Mouse (Mus musculus) embryonic facial prominence, embryonic 11.5 days (tissue): ENCODE data around the gene Dgki. TPM values are rescaled to one million over a fixed set of nuclear protein-coding genes. Genes with fewer than 3 reads are reported as not detected.

Experiments used
- ATAC-seq: fragments of 200-750 bp; cut with Nextera tagmentation; replicated peaks from 2 replicates; pipeline ENCODE4 v1.8.0; 2017; ENCODE audit warnings: low read depth; ENCODE audit not compliant: insufficient number of reproducible peaks, low FRiP score, low TSS enrichment
- DNase-seq: peaks from one replicate; pipeline ENCODE4 v3.0.0-alpha.2; 2015; ENCODE audit warnings: low spot score
- H3K27ac ChIP-seq: fragments of 300-500 bp; sonication (generic); replicated peaks from 2 replicates; pipeline ENCODE4 v1.5.1; 2014; ENCODE audit warnings: mild to moderate bottlenecking, low read depth, low read length, control low read depth
- H3K27me3 ChIP-seq: fragments of 300-500 bp; sonication (generic); 2 replicates; pipeline ENCODE4 v1.6.1; 2014; ENCODE audit warnings: mild to moderate bottlenecking, low read length, moderate library complexity, mixed read lengths; ENCODE audit not compliant: control insufficient read depth, insufficient read depth
- H3K36me3 ChIP-seq: fragments of 300-500 bp; sonication (generic); replicated peaks from 2 replicates; pipeline ENCODE4 v1.6.1; 2014; ENCODE audit warnings: low read depth, mild to moderate bottlenecking, low read length, moderate library complexity, mixed read lengths; ENCODE audit not compliant: control insufficient read depth, insufficient read depth
- H3K4me1 ChIP-seq: fragments of 300-500 bp; sonication (generic); 2 replicates; pipeline ENCODE4 v1.6.1; 2014; ENCODE audit warnings: low read length, mixed read lengths; ENCODE audit not compliant: control insufficient read depth, insufficient read depth
- H3K4me2 ChIP-seq: fragments of 300-500 bp; sonication (generic); 2 replicates; pipeline ENCODE4 v1.6.1; 2014; ENCODE audit warnings: low read depth, mild to moderate bottlenecking, control low read depth, low read length, moderate library complexity
- H3K4me3 ChIP-seq: fragments of 300-500 bp; sonication (generic); 2 replicates; pipeline ENCODE4 v1.5.1; 2014; ENCODE audit warnings: low read depth, low read length, control low read depth
- H3K9ac ChIP-seq: fragments of 300-500 bp; sonication (generic); replicated peaks from 2 replicates; pipeline ENCODE4 v1.6.1; 2014; ENCODE audit warnings: mild to moderate bottlenecking, control low read depth, low read length
- H3K9me3 ChIP-seq: fragments of 300-500 bp; sonication (generic); replicated peaks from 2 replicates; pipeline ENCODE4 v1.6.1; 2016; ENCODE audit warnings: mild to moderate bottlenecking, low read length, inconsistent platforms, mixed read lengths; ENCODE audit not compliant: control insufficient read depth
- WGBS: fragments of 180-500 bp; shearing (Covaris S2); extraction: QIAGEN DNeasy Blood & Tissue Kit; methylation state at CpG from one replicate; pipeline ENCODE4 v1.1.7; 2014; 5-methylcytosine and 5-hydroxymethylcytosine counted together
- polyA plus RNA-seq: library from polyadenylated mRNA; unstranded; fragments of >200 nt; fragmentation: Nextera tagmentation; extraction: Ambion mirVana; gene quantifications from 2 replicates; pipeline ENCODE4 v1.2.1, GENCODE M21; 2014

Gene Dgki
- polyA plus RNA-seq, 1 experiment from 2014 or later = 1.0 TPM

DNA sequence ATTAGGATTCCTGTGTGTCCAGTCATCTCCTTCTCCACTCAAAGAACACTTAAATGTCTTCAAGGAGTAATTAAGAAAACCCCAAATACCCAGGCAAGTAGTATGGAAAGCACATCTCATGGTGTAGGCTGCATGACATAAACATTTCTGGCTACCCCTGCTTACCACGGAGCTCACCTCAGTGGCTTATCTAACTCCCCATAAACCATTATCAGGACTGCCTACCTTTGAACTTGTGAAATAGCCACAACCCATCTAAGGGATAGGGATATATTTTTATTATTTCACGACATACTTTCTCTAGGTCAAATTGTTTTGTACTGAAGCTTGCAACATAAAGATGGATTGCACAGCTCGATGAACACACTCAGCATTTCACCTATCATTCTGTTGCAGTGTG lies 394.0 kb downstream of the Dgki start:
- H3K36me3 ChIP-seq = no peaks in the 10 kb centered on the region
- peaks cover 2% of the 10 kb centered on the region; the same call in 1 of the 2 replicates for H3K4me1 ChIP-seq
- H3K4me2 ChIP-seq = no peak overlapping the region
- no peak overlapping the region for H3K9ac ChIP-seq
- no peak overlapping the region for H3K27ac ChIP-seq
- ATAC-seq (no peak), DNase-seq (no peak)
- H3K9me3 ChIP-seq = no peaks in the 10 kb centered on the region
- H3K27me3 ChIP-seq = no peaks in the 10 kb centered on the region
- WGBS = 85% methylated on average over 3 of the region's 3 CpGs
- no peak overlapping the region for H3K4me3 ChIP-seq

- Histone ChIP-seq H3K4me3 (no peak overlapping the region), H3K4me2 (no peak overlapping the region), H3K4me1 (peaks cover 2% of the 10 kb centered on the region; the same call in 1 of the 2 replicates), H3K9ac (no peak overlapping the region), H3K9me3 (no peaks in the 10 kb centered on the region), H3K36me3 (no peaks in the 10 kb centered on the region), H3K27me3 (no peaks in the 10 kb centered on the region), H3K27ac (no peak overlapping the region)
- 77% methylated on average over 5 of the region's 5 CpGs for WGBS
- DNase-seq = no peak
- ATAC-seq = no peak
Observed at GRCm38 (mm10) chr6:36904911-36905310, 395.1 kb downstream of the Dgki start.

DNA sequence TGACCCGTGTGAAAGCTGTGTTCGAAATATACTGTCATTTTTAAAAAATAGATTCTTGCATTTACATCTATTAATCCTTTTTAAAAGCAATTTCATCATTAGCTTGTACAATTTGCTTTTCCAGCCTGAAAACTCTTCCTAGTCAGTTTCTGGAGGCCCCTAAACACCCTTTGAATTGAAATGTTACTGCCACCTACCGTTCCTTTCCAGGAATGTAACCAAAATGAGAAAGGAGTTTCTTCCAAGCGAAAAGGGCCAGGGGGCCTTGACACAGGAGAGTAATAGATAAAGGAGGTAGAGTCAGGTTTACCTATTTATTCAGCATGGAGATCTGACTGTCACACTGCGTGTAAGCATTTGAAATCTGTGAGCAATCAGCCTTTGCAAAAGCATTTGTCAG lies 396.2 kb downstream of the Dgki start:
- 25% methylated on average over 5 of the region's 5 CpGs for WGBS
- no peak overlapping the region for H3K9ac ChIP-seq
- H3K9me3 ChIP-seq = no peaks in the 10 kb centered on the region
- DNase-seq (peak; percentile 81), ATAC-seq (no peak)
- peaks cover 2% of the 10 kb centered on the region; the same call in 1 of the 2 replicates for H3K4me1 ChIP-seq
- H3K4me3 ChIP-seq = no peak overlapping the region
- H3K27ac ChIP-seq = no peak overlapping the region
- no peak overlapping the region for H3K4me2 ChIP-seq
- H3K27me3 ChIP-seq = no peaks in the 10 kb centered on the region
- H3K36me3 ChIP-seq = no peaks in the 10 kb centered on the region

DNA sequence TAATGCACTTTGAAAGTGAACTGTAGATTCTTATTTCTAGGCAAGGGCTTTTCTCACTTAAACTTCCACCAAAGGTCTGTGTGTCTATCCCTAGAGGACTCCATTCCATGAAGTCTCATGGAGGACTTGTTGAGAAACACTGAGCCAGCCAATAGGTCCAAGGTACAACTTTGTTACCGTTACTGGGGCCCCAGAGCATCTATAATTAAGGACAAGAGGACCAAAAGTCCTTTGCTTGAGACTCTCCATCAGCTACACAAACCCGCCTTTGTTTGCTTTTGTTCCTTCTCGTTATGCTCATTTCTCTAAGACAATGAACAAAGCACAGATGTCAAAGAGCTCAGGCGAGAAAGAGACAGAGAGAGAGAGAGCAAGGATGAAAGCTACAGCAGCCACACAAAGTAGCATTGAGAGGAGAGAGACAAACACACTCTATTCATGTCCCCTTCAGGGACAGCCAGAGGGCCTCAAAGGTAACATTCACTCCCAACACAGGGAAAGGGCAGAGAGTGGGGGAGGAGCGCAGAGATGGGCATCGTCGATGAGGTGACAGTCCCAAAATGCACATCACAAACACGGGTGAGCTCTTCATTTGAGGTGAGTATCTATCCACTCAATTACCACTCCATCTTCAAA lies 396.7 kb downstream of the Dgki start:
- no peak overlapping the region for H3K4me3 ChIP-seq
- H3K9ac ChIP-seq = 0 out of 2 replicates have a peak overlapping the region, but pooled peaks have one; percentile 8
- no peak overlapping the region for H3K4me2 ChIP-seq
- no peaks in the 10 kb centered on the region for H3K27me3 ChIP-seq
- H3K27ac ChIP-seq = no peak overlapping the region
- H3K4me1 ChIP-seq = peaks cover 2% of the 10 kb centered on the region; the same call in 1 of the 2 replicates
- ATAC-seq = no peak
- H3K9me3 ChIP-seq = no peaks in the 10 kb centered on the region
- 13% methylated on average over 8 of the region's 8 CpGs for WGBS
- DNase-seq = no peak
- no peaks in the 10 kb centered on the region for H3K36me3 ChIP-seq

- Histone ChIP-seq H3K4me2 (no peak overlapping the region), H3K4me1 (peaks cover 2% of the 10 kb centered on the region), H3K9ac (no peak overlapping the region), H3K4me3 (no peak overlapping the region), H3K27ac (no peak overlapping the region), H3K9me3 (no peaks in the 10 kb centered on the region), H3K27me3 (no peaks in the 10 kb centered on the region), H3K36me3 (no peaks in the 10 kb centered on the region)
- 85% methylated on average over 4 of the region's 4 CpGs for WGBS
- ATAC-seq (no peak), DNase-seq (no peak)
Observed at GRCm38 (mm10) chr6:36899872-36900271, 400.1 kb downstream of the Dgki start.

DNA sequence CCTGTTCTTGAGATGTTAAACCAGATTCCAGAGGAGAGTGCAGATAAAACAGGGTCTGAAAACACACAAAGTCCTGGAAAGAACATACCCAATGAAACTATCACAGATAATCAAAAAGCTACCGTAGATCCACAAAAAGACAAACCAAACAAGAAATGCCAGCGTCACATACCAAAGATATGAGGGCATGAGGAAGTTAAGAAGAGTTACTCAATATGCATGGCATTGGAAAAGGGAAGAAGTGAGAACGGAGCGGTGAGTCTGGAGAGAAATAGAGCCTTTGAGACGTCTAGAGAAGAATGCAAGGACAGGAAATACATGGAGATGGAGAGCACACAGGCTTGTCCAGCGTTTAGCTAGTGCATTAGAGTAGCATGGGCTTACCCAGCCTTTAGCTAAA lies 401.6 kb downstream of the Dgki start:
- no peak overlapping the region for H3K27ac ChIP-seq
- no peaks in the 10 kb centered on the region for H3K27me3 ChIP-seq
- no peak overlapping the region for H3K9ac ChIP-seq
- ATAC-seq (no peak), DNase-seq (no peak)
- no peak overlapping the region for H3K4me2 ChIP-seq
- H3K9me3 ChIP-seq = no peaks in the 10 kb centered on the region
- peaks cover 2% of the 10 kb centered on the region for H3K4me1 ChIP-seq
- no peak overlapping the region for H3K4me3 ChIP-seq
- H3K36me3 ChIP-seq = no peaks in the 10 kb centered on the region
- 73% methylated on average over 6 of the region's 6 CpGs for WGBS

GRCm38 (mm10) chr6:36897616-36898149 lies 402.3 kb downstream of the Dgki start:
- H3K9me3 ChIP-seq = no peaks in the 10 kb centered on the region
- no peak overlapping the region for H3K4me2 ChIP-seq
- WGBS = 44% methylated on average over 3 of the region's 3 CpGs
- H3K4me1 ChIP-seq = no peaks in the 10 kb centered on the region; the same call in 1 of the 2 replicates
- H3K27ac ChIP-seq = no peak overlapping the region
- no peak overlapping the region for H3K9ac ChIP-seq
- H3K27me3 ChIP-seq = no peaks in the 10 kb centered on the region
- H3K4me3 ChIP-seq = no peak overlapping the region
- DNase-seq = no peak
- H3K36me3 ChIP-seq = no peaks in the 10 kb centered on the region
- no peak for ATAC-seq

DNA sequence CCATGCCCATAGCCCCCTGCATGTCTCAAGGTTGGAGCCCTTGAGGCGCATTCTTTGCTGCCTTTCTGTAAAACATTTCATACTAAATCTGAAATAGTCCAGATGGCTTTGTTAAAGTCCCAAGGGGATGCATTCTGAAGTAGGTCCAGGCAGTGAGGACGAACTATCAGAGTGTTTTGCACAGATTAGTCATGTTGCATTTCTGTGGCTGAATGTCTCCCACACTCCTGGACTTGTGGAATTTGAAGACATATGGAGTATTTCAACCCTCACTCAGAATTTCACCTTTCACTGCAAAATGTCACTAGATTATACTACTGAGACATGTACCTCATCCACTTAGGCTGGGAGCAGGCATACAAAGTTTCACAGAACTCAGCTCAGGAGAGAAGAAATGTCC lies 403.3 kb downstream of the Dgki start:
- H3K9ac ChIP-seq = no peak overlapping the region
- 46% methylated on average over 2 of the region's 2 CpGs for WGBS
- no peaks in the 10 kb centered on the region for H3K36me3 ChIP-seq
- no peak overlapping the region for H3K4me2 ChIP-seq
- no peaks in the 10 kb centered on the region for H3K9me3 ChIP-seq
- no peak overlapping the region for H3K4me3 ChIP-seq
- no peak overlapping the region for H3K27ac ChIP-seq
- DNase-seq = peak; percentile 47
- no peaks in the 10 kb centered on the region; the same call in 1 of the 2 replicates for H3K4me1 ChIP-seq
- no peaks in the 10 kb centered on the region for H3K27me3 ChIP-seq
- ATAC-seq = peak; percentile 39; the same call in 1 of the 2 replicates
